Mouse (Mus musculus) erythroblast, embryonic 14.5 days (primary cell): ENCODE data around the gene Adgrl1.

Source experiments
- GATA1 ChIP-seq: IDR thresholded peaks from 2 replicates; pipeline ENCODE4 v1.6.1; 2012; ENCODE audit warnings: low read length, inconsistent platforms, mixed read lengths
- TAL1 ChIP-seq: IDR thresholded peaks from 3 replicates; pipeline ENCODE4 v1.6.1; 2012; ENCODE audit warnings: low read length, inconsistent platforms, mixed read lengths

GRCm38 (mm10) chr8:83899363-83900252, at the start of gene Adgrl1:
- TF ChIP-seq GATA1 (no peak), TAL1 (no peak)
